Mouse (Mus musculus) fat pad, adult 2 months (tissue): ENCODE data around the gene Ear6.
A peak's percentile ranks its signal among the peaks of the same experiment; 100 is the strongest.

Experiments
- DNase-seq: peaks from one replicate; pipeline ENCODE4 v3.0.0-alpha.2; 2011; ENCODE audit warnings: low read depth, low spot score; ENCODE audit errors: extremely low read depth

The Ear6 gene

GRCm38 (mm10) chr14:51893094-51893794 lies 39.7 kb downstream of the Ear6 start:
- peak; percentile 87 for DNase-seq

GRCm38 (mm10) chr14:51893809-51894208 lies 40.3 kb downstream of the Ear6 start:
- no peak for DNase-seq

GRCm38 (mm10) chr14:51895071-51895470 lies 41.6 kb downstream of the Ear6 start:
- DNase-seq: no peak

GRCm38 (mm10) chr14:51896019-51896418 lies 42.5 kb downstream of the Ear6 start:
- DNase-seq: no peak

- DNase-seq: no peak
These were observed 43.2 kb downstream of the Ear6 start for GRCm38 (mm10) chr14:51896539-51897170.

- no peak for DNase-seq
These were observed 45.9 kb downstream of the Ear6 start for GRCm38 (mm10) chr14:51899351-51899750.

- no peak for DNase-seq
These were observed 49.6 kb downstream of the Ear6 start for GRCm38 (mm10) chr14:51902806-51903710.

GRCm38 (mm10) chr14:51903782-51904181 lies 50.3 kb downstream of the Ear6 start:
- DNase-seq: no peak
